Mouse (Mus musculus): ENCODE data around the gene Cacfd1. TPM values are rescaled to one million over a fixed set of nuclear protein-coding genes. Genes with fewer than 3 reads are reported as not detected.

Cacfd1 gene
- polyA plus RNA-seq, 1 experiment from 2014 or later, result 93.8 TPM

DNA sequence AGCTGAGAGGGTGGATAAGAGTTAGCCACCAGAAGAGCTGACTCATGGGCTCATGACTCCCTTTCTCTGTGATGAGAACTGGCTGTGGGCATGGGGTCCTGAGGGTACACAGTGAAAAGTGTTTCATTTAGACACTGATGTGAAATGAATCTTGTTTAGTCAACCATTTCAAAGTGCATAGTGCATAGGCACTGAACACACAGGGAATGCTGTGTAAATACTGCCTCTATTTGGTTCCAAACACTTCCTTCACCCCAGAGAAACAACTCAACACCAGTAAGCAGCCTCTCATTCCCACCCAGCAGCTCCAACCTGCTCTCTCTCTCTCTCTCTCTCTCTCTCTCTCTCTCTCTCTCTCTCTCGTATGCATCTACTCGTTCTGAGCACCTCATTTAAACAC lies 25.5 kb upstream of the Cacfd1 start:
- 63% methylated on average over 2 of the region's 2 CpGs for WGBS
- H3K36me3 ChIP-seq (ENCODE audit: control insufficient read depth, insufficient read depth, low read length), result no peaks in the 10 kb centered on the region
- H3K27ac ChIP-seq (ENCODE audit: low read depth, low read length), result no peak overlapping the region
- no peaks in the 10 kb centered on the region for H3K27me3 ChIP-seq (ENCODE audit: control insufficient read depth, insufficient read depth, low read length)
- no peaks in the 10 kb centered on the region for H3K9me3 ChIP-seq (ENCODE audit: control insufficient read depth, low read length)
- no peaks in the 10 kb centered on the region for H3K4me1 ChIP-seq (ENCODE audit: control insufficient read depth, insufficient read depth, low read length)
- no peak overlapping the region for H3K4me2 ChIP-seq
- DNase-seq (ENCODE audit: low spot score, missing footprints), result no peak
- H3K4me3 ChIP-seq (ENCODE audit: low read depth, low read length), result no peak overlapping the region
- ATAC-seq (ENCODE audit: low FRiP score), result no peak
- H3K9ac ChIP-seq (ENCODE audit: low read length), result no peak overlapping the region

DNA sequence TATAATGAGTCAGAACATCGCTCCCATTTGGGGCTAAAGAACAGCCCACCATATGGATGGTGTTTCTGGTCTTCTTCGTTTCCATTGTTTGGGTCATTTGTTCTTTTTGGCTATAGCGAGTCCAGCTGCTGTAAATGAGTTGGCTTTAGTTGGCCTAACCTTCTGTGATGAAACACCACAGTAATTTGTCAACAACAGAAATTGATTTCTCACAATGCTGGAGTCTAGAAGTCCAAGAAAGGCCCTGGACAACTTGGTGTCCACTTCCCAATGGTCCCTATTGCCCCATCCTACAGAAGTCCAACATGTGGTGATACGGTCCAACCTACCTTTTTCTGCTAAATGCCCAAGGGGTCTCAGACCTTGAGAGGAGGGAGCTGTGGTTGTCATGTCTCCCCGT lies 25.1 kb upstream of the Cacfd1 start:
- ATAC-seq (ENCODE audit: low FRiP score) (no peak), DNase-seq (ENCODE audit: low spot score, missing footprints) (no peak)
- no peaks in the 10 kb centered on the region for H3K9me3 ChIP-seq (ENCODE audit: control insufficient read depth, low read length)
- no peaks in the 10 kb centered on the region for H3K27me3 ChIP-seq (ENCODE audit: control insufficient read depth, insufficient read depth, low read length)
- no peak overlapping the region for H3K27ac ChIP-seq (ENCODE audit: low read depth, low read length)
- no peaks in the 10 kb centered on the region for H3K36me3 ChIP-seq (ENCODE audit: control insufficient read depth, insufficient read depth, low read length)
- no peak overlapping the region for H3K4me3 ChIP-seq (ENCODE audit: low read depth, low read length)
- H3K9ac ChIP-seq (ENCODE audit: low read length), result no peak overlapping the region
- H3K4me2 ChIP-seq, result no peak overlapping the region
- H3K4me1 ChIP-seq (ENCODE audit: control insufficient read depth, insufficient read depth, low read length), result no peaks in the 10 kb centered on the region
- 81% methylated on average over 5 of the region's 5 CpGs for WGBS

DNA sequence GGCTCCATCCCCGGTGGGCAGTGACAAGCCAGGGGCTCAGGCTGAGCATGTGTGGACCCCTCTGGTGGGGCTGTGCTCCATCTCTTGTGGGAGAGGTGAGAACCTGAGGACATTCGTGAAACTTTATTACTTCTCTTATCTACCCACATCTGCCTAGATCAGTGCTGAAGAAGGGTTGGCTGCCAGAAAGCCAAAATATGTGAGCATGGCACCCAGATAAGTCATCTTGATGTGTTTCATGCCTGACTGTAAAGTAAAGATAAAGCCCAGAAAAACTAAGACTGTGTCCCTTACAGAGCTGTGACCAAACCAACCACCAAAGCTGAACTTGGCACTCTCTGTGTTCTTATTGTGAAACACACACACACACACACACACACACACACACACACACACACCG lies 15.8 kb upstream of the Cacfd1 start:
- no peak for DNase-seq (ENCODE audit: low spot score, missing footprints)
- Histone ChIP-seq H3K27me3 (ENCODE audit: control insufficient read depth, insufficient read depth, low read length) (no peaks in the 10 kb centered on the region), H3K9me3 (ENCODE audit: control insufficient read depth, low read length) (no peaks in the 10 kb centered on the region), H3K4me1 (ENCODE audit: control insufficient read depth, insufficient read depth, low read length) (no peaks in the 10 kb centered on the region), H3K27ac (ENCODE audit: low read depth, low read length) (no peak overlapping the region), H3K36me3 (ENCODE audit: control insufficient read depth, insufficient read depth, low read length) (no peaks in the 10 kb centered on the region), H3K4me2 (no peak overlapping the region), H3K4me3 (ENCODE audit: low read depth, low read length) (no peak overlapping the region), H3K9ac (ENCODE audit: low read length) (no peak overlapping the region)
- WGBS, result 72% methylated on average over 3 of the region's 3 CpGs
- no peak for ATAC-seq (ENCODE audit: low FRiP score)

DNA sequence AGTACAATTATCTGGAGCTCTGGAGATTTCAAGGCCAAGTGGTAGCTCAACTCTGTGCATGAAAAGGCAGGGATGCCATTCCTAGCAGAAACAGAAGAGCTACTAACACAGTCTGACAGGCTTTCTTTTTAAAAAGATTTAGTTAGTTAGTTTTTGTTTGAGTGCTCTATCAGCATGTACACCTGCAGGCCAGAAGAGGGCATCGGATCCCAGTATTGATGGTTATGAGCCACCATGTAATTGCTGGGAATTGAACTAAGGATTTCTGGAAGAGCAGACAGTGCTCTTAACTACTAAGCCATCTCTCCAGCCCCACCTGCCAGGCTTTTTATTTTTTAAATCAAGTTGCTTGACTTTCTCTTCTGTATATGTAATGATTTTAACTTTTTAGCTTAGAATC lies 12.2 kb upstream of the Cacfd1 start:
- no peak overlapping the region for H3K27ac ChIP-seq (ENCODE audit: low read depth, low read length)
- H3K9me3 ChIP-seq (ENCODE audit: control insufficient read depth, low read length), result no peaks in the 10 kb centered on the region
- no peak overlapping the region for H3K9ac ChIP-seq (ENCODE audit: low read length)
- H3K4me1 ChIP-seq (ENCODE audit: control insufficient read depth, insufficient read depth, low read length), result no peaks in the 10 kb centered on the region
- H3K4me2 ChIP-seq, result no peak overlapping the region
- no peaks in the 10 kb centered on the region for H3K27me3 ChIP-seq (ENCODE audit: control insufficient read depth, insufficient read depth, low read length)
- no peak for ATAC-seq (ENCODE audit: low FRiP score)
- no peak overlapping the region for H3K4me3 ChIP-seq (ENCODE audit: low read depth, low read length)
- WGBS, result 79% methylated on average over 1 of the region's 1 CpGs
- no peak for DNase-seq (ENCODE audit: low spot score, missing footprints)
- no peaks in the 10 kb centered on the region for H3K36me3 ChIP-seq (ENCODE audit: control insufficient read depth, insufficient read depth, low read length)

DNA sequence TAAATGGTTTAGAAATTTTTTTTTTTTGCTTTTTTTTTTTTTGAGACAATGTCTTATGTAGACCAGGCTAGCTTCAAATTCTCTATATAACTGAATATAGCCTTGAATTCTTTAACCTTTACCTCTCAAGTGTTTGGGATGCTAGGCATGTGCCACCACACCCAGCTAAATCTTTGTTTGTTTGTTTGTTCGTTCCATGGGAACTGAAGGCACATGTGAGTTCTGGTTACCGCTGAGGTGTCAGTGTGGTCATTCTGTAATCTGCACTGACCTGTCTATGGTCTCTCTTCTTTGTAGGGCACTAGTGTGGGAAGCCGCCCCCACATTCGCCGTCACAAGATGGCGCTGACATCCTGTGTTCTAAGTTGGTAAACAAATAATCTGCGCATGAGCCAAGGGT lies 11.7 kb upstream of the Cacfd1 start:
- no peak overlapping the region for H3K27ac ChIP-seq (ENCODE audit: low read depth, low read length)
- 93% methylated on average over 6 of the region's 7 CpGs for WGBS
- H3K36me3 ChIP-seq (ENCODE audit: control insufficient read depth, insufficient read depth, low read length), result no peaks in the 10 kb centered on the region

DNA sequence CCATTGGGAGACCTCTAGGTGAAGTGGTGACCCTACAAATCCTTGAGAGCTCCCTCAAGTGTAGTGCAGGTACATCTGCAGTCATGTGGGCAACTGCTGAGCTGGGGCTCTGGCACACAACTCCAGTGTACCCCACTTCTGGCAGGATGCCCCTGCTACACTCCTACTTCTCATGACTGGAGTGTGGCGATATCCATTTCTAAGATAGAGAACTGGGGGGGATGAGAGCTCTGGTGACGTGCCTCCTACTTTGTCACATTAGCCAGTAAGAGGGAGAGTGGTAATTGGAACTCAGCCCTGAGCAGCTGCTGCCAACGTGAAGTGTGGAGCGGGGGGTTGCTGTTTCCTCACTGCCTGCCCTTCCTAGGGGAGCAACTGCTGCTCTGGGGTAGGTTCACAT lies 3.5 kb upstream of the Cacfd1 start:
- H3K36me3 ChIP-seq (ENCODE audit: control insufficient read depth, insufficient read depth, low read length), result no peaks in the 10 kb centered on the region
- 72% methylated on average over 4 of the region's 4 CpGs for WGBS
- H3K4me2 ChIP-seq, result no peak overlapping the region
- H3K4me1 ChIP-seq (ENCODE audit: control insufficient read depth, insufficient read depth, low read length), result peaks cover 8% of the 10 kb centered on the region
- H3K4me3 ChIP-seq (ENCODE audit: low read depth, low read length), result no peak overlapping the region
- H3K9me3 ChIP-seq (ENCODE audit: control insufficient read depth, low read length), result no peaks in the 10 kb centered on the region
- H3K9ac ChIP-seq (ENCODE audit: low read length), result no peak overlapping the region
- no peaks in the 10 kb centered on the region for H3K27me3 ChIP-seq (ENCODE audit: control insufficient read depth, insufficient read depth, low read length)
- no peak for ATAC-seq (ENCODE audit: low FRiP score)
- H3K27ac ChIP-seq (ENCODE audit: low read depth, low read length), result no peak overlapping the region
- no peak for DNase-seq (ENCODE audit: low spot score, missing footprints)

More for the DNA sequence above, 11.7 kb upstream of the Cacfd1 start:
- Histone ChIP-seq H3K4me3 (ENCODE audit: low read depth, low read length) (no peak overlapping the region), H3K4me1 (ENCODE audit: control insufficient read depth, insufficient read depth, low read length) (no peaks in the 10 kb centered on the region), H3K27me3 (ENCODE audit: control insufficient read depth, insufficient read depth, low read length) (no peaks in the 10 kb centered on the region), H3K9ac (ENCODE audit: low read length) (no peak overlapping the region), H3K9me3 (ENCODE audit: control insufficient read depth, low read length) (no peaks in the 10 kb centered on the region), H3K4me2 (no peak overlapping the region)
- ATAC-seq (ENCODE audit: low FRiP score) (no peak), DNase-seq (ENCODE audit: low spot score, missing footprints) (no peak)

DNA sequence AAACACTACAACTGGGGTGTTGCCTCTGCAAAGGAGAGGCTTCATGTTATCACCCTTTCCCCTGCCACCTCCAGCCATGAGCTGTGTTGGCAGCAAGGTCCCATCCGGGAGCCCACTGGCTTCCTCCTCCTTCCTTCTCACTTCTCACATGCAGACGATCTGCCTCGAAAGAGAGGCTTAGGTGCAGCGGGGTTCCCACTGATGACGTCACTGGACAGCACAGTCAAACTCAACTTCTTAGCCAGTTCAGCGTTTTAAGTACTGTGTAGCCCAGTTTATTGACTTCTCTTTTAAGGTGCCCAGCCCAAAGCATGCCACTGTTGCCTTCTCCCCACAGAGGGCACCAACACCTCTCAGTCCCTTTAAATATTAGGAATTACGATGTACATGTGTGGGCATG lies 2.0 kb upstream of the Cacfd1 start:
- H3K9me3 ChIP-seq (ENCODE audit: control insufficient read depth, low read length), result no peaks in the 10 kb centered on the region
- H3K9ac ChIP-seq (ENCODE audit: low read length), result no peak overlapping the region
- 72% methylated on average over 7 of the region's 7 CpGs for WGBS
- no peak overlapping the region for H3K4me2 ChIP-seq
- ATAC-seq (ENCODE audit: low FRiP score) (no peak), DNase-seq (ENCODE audit: low spot score, missing footprints) (no peak)
- no peak overlapping the region for H3K4me3 ChIP-seq (ENCODE audit: low read depth, low read length)
- H3K27me3 ChIP-seq (ENCODE audit: control insufficient read depth, insufficient read depth, low read length), result no peaks in the 10 kb centered on the region
- H3K4me1 ChIP-seq (ENCODE audit: control insufficient read depth, insufficient read depth, low read length), result peaks cover 12% of the 10 kb centered on the region
- no peaks in the 10 kb centered on the region for H3K36me3 ChIP-seq (ENCODE audit: control insufficient read depth, insufficient read depth, low read length)
- no peak overlapping the region for H3K27ac ChIP-seq (ENCODE audit: low read depth, low read length)

DNA sequence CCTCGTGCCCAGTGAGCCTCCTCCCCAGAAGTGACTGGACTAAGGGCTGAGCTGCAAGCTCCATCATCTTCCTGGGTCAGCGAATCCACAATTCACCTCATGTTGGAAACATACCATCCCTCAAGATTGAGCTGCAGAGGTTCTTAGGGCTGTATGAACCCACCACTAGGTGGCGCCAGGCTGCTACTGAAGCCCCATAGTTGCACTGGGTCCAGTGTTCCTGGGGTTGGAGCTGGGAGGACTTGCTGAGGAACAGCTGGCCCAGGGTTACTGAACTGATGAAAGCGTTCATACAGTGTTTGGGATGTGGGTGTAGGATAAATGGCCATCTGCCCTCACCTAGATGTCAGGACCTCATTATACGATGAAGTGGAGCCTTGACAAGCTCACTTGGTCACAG lies 8.1 kb downstream of the Cacfd1 start:
- ATAC-seq (ENCODE audit: low FRiP score) (peak; percentile 69; the same call in 1 of the 2 replicates), DNase-seq (ENCODE audit: low spot score, missing footprints) (peak; percentile 96)
- no peak overlapping the region for H3K9ac ChIP-seq (ENCODE audit: low read length)
- H3K27me3 ChIP-seq (ENCODE audit: control insufficient read depth, insufficient read depth, low read length), result no peaks in the 10 kb centered on the region
- H3K4me2 ChIP-seq, result no peak overlapping the region
- H3K4me3 ChIP-seq (ENCODE audit: low read depth, low read length), result no peak overlapping the region
- no peak overlapping the region for H3K27ac ChIP-seq (ENCODE audit: low read depth, low read length)
- H3K4me1 ChIP-seq (ENCODE audit: control insufficient read depth, insufficient read depth, low read length), result no peaks in the 10 kb centered on the region
- peaks cover 29% of the 10 kb centered on the region for H3K36me3 ChIP-seq (ENCODE audit: control insufficient read depth, insufficient read depth, low read length)
- H3K9me3 ChIP-seq (ENCODE audit: control insufficient read depth, low read length), result no peaks in the 10 kb centered on the region
- WGBS, result 53% methylated on average over 5 of the region's 5 CpGs

DNA sequence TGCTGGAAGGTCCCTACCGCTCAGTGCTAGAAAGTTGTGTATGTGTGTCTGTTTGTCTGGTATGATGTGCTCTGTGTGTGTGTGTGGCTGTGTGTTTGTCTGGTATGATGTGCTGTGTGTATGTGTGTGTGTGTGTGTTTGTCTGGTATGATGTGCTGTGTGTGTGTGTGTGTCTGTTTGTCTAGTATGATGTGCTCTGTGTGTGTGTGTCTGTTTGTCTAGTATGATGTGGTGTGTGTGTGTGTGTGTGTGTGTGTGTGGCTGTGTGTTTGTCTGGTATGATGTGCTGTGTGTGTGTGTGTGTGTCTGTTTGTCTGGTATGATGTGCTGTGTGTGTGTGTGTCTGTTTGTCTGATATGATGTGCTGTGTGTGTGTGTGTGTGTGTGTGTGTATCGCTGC lies 9.8 kb downstream of the Cacfd1 start:
- Histone ChIP-seq H3K27me3 (ENCODE audit: control insufficient read depth, insufficient read depth, low read length) (no peaks in the 10 kb centered on the region), H3K27ac (ENCODE audit: low read depth, low read length) (no peak overlapping the region), H3K9ac (ENCODE audit: low read length) (no peak overlapping the region), H3K9me3 (ENCODE audit: control insufficient read depth, low read length) (no peaks in the 10 kb centered on the region), H3K4me2 (no peak overlapping the region), H3K4me1 (ENCODE audit: control insufficient read depth, insufficient read depth, low read length) (no peaks in the 10 kb centered on the region), H3K36me3 (ENCODE audit: control insufficient read depth, insufficient read depth, low read length) (peaks cover 27% of the 10 kb centered on the region), H3K4me3 (ENCODE audit: low read depth, low read length) (no peak overlapping the region)
- DNase-seq (ENCODE audit: low spot score, missing footprints) (no peak), ATAC-seq (ENCODE audit: low FRiP score) (no peak)
- WGBS, result 84% methylated on average over 2 of the region's 2 CpGs

DNA sequence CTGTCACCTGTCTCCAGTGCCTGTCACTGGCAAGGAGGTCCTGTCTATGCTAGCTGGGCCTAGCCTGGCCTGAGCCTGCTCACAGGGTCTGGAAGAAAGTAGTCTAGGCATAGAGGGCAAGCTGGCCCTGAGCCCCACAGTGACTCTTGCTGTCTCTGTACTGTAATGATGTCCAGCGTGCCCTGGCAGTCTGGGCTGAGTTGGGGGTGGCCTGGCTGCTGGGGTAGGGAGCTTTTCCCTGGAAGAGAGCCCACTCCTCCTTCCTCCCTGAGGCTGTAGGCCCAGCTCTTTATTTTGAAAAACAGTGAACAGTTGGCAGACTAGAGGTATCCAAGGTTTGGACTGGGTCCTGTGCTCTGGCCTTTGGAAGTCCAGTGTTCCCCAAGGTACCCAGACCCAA lies 11.4 kb downstream of the Cacfd1 start:
- no peaks in the 10 kb centered on the region for H3K4me1 ChIP-seq (ENCODE audit: control insufficient read depth, insufficient read depth, low read length)
- H3K9me3 ChIP-seq (ENCODE audit: control insufficient read depth, low read length), result no peaks in the 10 kb centered on the region
- peaks cover 16% of the 10 kb centered on the region for H3K36me3 ChIP-seq (ENCODE audit: control insufficient read depth, insufficient read depth, low read length)
- H3K4me3 ChIP-seq (ENCODE audit: low read depth, low read length), result no peak overlapping the region
- H3K9ac ChIP-seq (ENCODE audit: low read length), result no peak overlapping the region
- H3K4me2 ChIP-seq, result no peak overlapping the region
- H3K27me3 ChIP-seq (ENCODE audit: control insufficient read depth, insufficient read depth, low read length), result no peaks in the 10 kb centered on the region
- H3K27ac ChIP-seq (ENCODE audit: low read depth, low read length), result no peak overlapping the region
- peak; percentile 77 for DNase-seq (ENCODE audit: low spot score, missing footprints)
- 69% methylated on average over 1 of the region's 1 CpGs for WGBS
- no peak for ATAC-seq (ENCODE audit: low FRiP score)
